Mouse (Mus musculus) adrenal gland, postnatal 4 days (tissue): ENCODE data around the gene Orm1. TPM values are rescaled to one million over a fixed set of nuclear protein-coding genes. Genes with fewer than 3 reads are reported as not detected.

Experiments
- total RNA-seq, 2 experiments: library from RNA; stranded (reverse); gene quantifications; 2 replicates each; pipeline ENCODE4 v1.2.3; 2021

Orm1 gene
- total RNA-seq, 2 experiments from 2014 or later, result 1.2 to 1.6 TPM

Other genes starting within 250 kb of the Orm1 start
- gene Ambp, start 189.8 kb upstream of the Orm1 start, total RNA-seq, result 100 to 1,000 TPM in 1 of 2 experiments, 10 to 100 TPM in 1; 10.4 to 267 TPM
- gene Kif12, start 172.4 kb upstream of the Orm1 start, total RNA-seq, result 10 to 100 TPM in 1 of 2 experiments, under 1 TPM in 1; 0.17 to 21.6 TPM
- gene Col27a1, start 130.6 kb upstream of the Orm1 start, total RNA-seq, result 10 to 100 TPM; 17.2 to 20.8 TPM
- gene Orm3, start 11.6 kb downstream of the Orm1 start, total RNA-seq, result 1 to 10 TPM; 1.5 to 2.1 TPM
- under 1 TPM in 1 of 2 experiments, not detected in 1; 0.59 TPM for gene Orm2, start 17.9 kb downstream of the Orm1 start, total RNA-seq
- 1 to 10 TPM; 7.8 to 9.1 TPM for gene Akna, start 58.8 kb downstream of the Orm1 start, total RNA-seq
- 10 to 100 TPM; 22.6 to 26.4 TPM for gene Whrn, start 151.4 kb downstream of the Orm1 start, total RNA-seq
- gene Atp6v1g1, start 200.2 kb downstream of the Orm1 start, total RNA-seq, result 100 to 1,000 TPM; 148 TPM
- 10 to 100 TPM; 10.8 to 14.2 TPM for gene Tmem268, start 214.2 kb downstream of the Orm1 start, total RNA-seq